Mouse (Mus musculus) left cerebral cortex, adult 9 months (tissue): Measurements from ENCODE around the gene Gm32717.
"Not testable (repeated sequence)": the region's sequence is repeated elsewhere in the genome, so short reads cannot be mapped to it uniquely, and the experiment has no call there.

Source experiments
- DNase-seq, 2 experiments: peaks; one replicate each; pipeline ENCODE4 v3.0.0; 2022; ENCODE audit warnings: low spot score in 2 of 2

Gm32717 gene

GRCm38 (mm10) chr10:118240680-118241079 lies at the start of gene Gm32717:
Gm32717 (minus strand) TSS chr10:118240780.
- not testable (repeated sequence) for DNase-seq

GRCm38 (mm10) chr10:118283016-118283415 lies 42.4 kb upstream of the Gm32717 start:
- DNase-seq, result not testable (repeated sequence)

- DNase-seq, result not testable (repeated sequence)
Observed at GRCm38 (mm10) chr10:118282565-118282964, 42.0 kb upstream of the Gm32717 start.

GRCm38 (mm10) chr10:118278069-118278468 lies 37.5 kb upstream of the Gm32717 start:
- not testable (repeated sequence) for DNase-seq

- DNase-seq, result not testable (repeated sequence)
Observed at GRCm38 (mm10) chr10:118271416-118271815, 30.8 kb upstream of the Gm32717 start.

- DNase-seq, result not testable (repeated sequence)
Observed at GRCm38 (mm10) chr10:118268812-118269211, 28.2 kb upstream of the Gm32717 start.

- DNase-seq, result not testable (repeated sequence)
Observed at GRCm38 (mm10) chr10:118258388-118258787, 17.8 kb upstream of the Gm32717 start, which contains the start of gene Gm32802. Gm32802 (plus strand) TSS chr10:118258688.

GRCm38 (mm10) chr10:118250852-118251295 lies 10.3 kb upstream of the Gm32717 start:
- peak in 1 of 2 experiments; percentile 23 for DNase-seq

- DNase-seq, result peak in 1 of 2 experiments; percentile 10
Observed at GRCm38 (mm10) chr10:118249006-118249595, 8.5 kb upstream of the Gm32717 start.

- DNase-seq, result not testable (repeated sequence)
Observed at GRCm38 (mm10) chr10:118232607-118233006, 8.0 kb downstream of the Gm32717 start.

- not testable (repeated sequence) for DNase-seq
Observed at GRCm38 (mm10) chr10:118227629-118228028, 13.0 kb downstream of the Gm32717 start.

- DNase-seq, result not testable (repeated sequence)
Observed at GRCm38 (mm10) chr10:118215719-118216393, 24.7 kb downstream of the Gm32717 start.

GRCm38 (mm10) chr10:118204642-118205041 lies 35.9 kb downstream of the Gm32717 start, which contains the start of gene Il22:
Il22 (plus strand) TSS chr10:118204942.
- no peak for DNase-seq

GRCm38 (mm10) chr10:118195150-118195549 lies 45.4 kb downstream of the Gm32717 start:
- DNase-seq, result not testable (repeated sequence)
